Mouse (Mus musculus) kidney, embryonic 15.5 days (tissue): Measurements from ENCODE around the gene Tns4. TPM values are rescaled to one million over a fixed set of nuclear protein-coding genes. Genes with fewer than 3 reads are reported as not detected.
A peak's percentile ranks its signal among the peaks of the same experiment; 100 is the strongest.

Experiments
- ATAC-seq: fragments of 200-750 bp; cut with Nextera tagmentation; replicated peaks from 2 replicates; pipeline ENCODE4 v1.8.0; 2017; ENCODE audit warnings: moderate TSS enrichment; ENCODE audit not compliant: low FRiP score
- H3K27ac ChIP-seq: fragments of 300-500 bp; sonication (generic); 2 replicates; pipeline ENCODE4 v1.5.1; 2015; ENCODE audit warnings: mild to moderate bottlenecking, inconsistent platforms
- H3K27me3 ChIP-seq: fragments of 300-500 bp; sonication (generic); 2 replicates; pipeline ENCODE4 v1.6.1; 2015; ENCODE audit warnings: inconsistent platforms
- H3K36me3 ChIP-seq: fragments of 300-500 bp; sonication (generic); 2 replicates; pipeline ENCODE4 v1.6.1; 2015; ENCODE audit warnings: inconsistent platforms
- H3K4me1 ChIP-seq: fragments of 300-500 bp; sonication (generic); 2 replicates; pipeline ENCODE4 v1.6.1; 2015; ENCODE audit warnings: inconsistent platforms
- H3K4me2 ChIP-seq: fragments of 300-500 bp; sonication (generic); 2 replicates; pipeline ENCODE4 v1.6.1; 2015; ENCODE audit warnings: moderate library complexity, mild to moderate bottlenecking, inconsistent platforms
- H3K4me3 ChIP-seq: fragments of 300-500 bp; sonication (generic); replicated peaks from 2 replicates; pipeline ENCODE4 v1.5.1; 2015; ENCODE audit warnings: mild to moderate bottlenecking, inconsistent platforms
- H3K9ac ChIP-seq: fragments of 300-500 bp; sonication (generic); 2 replicates; pipeline ENCODE4 v1.6.1; 2015; ENCODE audit warnings: mild to moderate bottlenecking, inconsistent platforms
- H3K9me3 ChIP-seq: fragments of 300-500 bp; sonication (generic); replicated peaks from 2 replicates; pipeline ENCODE4 v1.6.1; 2016; ENCODE audit warnings: inconsistent platforms
- WGBS: fragments of 180-500 bp; shearing (Covaris S2); methylation state at CpG from one replicate; pipeline ENCODE4 v1.1.7; 2015; ENCODE audit warnings: mixed read lengths; 5-methylcytosine and 5-hydroxymethylcytosine counted together
- polyA plus RNA-seq: library from polyadenylated mRNA; unstranded; fragments of >200 nt; fragmentation: Nextera tagmentation; extraction: Ambion mirVana; gene quantifications from 2 replicates; pipeline ENCODE4 v1.2.1, GENCODE M21; 2015

Gene Tns4
- polyA plus RNA-seq, 1 experiment from 2014 or later = 0.29 TPM

DNA sequence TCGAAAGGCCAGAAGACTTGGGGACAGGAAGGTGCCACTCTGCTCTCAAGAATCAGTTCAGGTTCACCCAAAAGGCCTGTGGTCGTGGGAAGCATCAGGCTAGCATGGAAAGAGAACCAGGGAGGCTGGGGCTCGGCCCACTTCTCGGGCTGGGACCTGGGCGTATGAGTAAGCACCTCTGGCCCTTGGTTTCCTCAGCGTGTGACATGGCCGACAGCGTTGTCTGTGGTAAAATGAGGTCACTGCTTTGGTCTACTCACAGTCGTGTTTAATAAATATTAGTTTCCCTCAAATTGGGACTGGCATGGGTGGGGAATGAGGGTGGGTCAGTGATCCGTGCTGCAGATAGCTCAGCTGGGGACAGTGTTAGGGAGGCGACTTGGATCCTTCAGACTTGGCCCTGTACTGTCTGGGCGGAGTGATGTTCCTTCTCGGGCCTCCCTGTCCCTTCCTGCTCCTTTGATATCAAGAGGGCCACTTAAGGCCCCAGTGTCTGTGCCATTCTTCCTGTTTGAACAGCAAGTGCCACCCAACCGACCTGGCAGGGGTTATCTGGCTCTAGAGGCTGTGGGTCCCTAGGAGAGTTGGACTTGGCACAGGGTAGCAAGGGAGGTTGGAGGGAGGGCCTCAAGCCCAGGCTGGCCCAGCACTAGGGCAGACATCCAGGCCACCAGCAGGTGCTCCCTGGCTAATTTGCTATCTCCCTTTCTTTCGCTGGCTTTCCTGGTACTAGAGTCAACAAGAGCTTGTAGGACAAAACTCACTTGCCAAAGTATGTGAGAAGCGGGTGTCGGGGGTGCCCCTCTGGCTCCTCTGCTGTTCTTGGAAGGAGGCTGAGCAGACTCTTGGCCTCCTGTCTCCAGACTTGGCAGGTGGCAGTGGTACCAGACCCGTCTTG, 38.9 kb upstream of the Tns4 start:
- H3K4me2 ChIP-seq = no peak overlapping the region
- H3K9ac ChIP-seq = no peak overlapping the region
- 0 out of 2 replicates have a peak, but pooled peaks cover 4% of the 10 kb centered on the region for H3K27me3 ChIP-seq
- H3K9me3 ChIP-seq = no peaks in the 10 kb centered on the region
- H3K4me3 ChIP-seq = no peak overlapping the region
- peaks cover 54% of the 10 kb centered on the region for H3K4me1 ChIP-seq
- 81% methylated on average over 18 of the region's 18 CpGs for WGBS
- H3K27ac ChIP-seq = peak overlapping the region; percentile 85; the same call in 1 of the 2 replicates
- ATAC-seq = no peak
- H3K36me3 ChIP-seq = no peaks in the 10 kb centered on the region

DNA sequence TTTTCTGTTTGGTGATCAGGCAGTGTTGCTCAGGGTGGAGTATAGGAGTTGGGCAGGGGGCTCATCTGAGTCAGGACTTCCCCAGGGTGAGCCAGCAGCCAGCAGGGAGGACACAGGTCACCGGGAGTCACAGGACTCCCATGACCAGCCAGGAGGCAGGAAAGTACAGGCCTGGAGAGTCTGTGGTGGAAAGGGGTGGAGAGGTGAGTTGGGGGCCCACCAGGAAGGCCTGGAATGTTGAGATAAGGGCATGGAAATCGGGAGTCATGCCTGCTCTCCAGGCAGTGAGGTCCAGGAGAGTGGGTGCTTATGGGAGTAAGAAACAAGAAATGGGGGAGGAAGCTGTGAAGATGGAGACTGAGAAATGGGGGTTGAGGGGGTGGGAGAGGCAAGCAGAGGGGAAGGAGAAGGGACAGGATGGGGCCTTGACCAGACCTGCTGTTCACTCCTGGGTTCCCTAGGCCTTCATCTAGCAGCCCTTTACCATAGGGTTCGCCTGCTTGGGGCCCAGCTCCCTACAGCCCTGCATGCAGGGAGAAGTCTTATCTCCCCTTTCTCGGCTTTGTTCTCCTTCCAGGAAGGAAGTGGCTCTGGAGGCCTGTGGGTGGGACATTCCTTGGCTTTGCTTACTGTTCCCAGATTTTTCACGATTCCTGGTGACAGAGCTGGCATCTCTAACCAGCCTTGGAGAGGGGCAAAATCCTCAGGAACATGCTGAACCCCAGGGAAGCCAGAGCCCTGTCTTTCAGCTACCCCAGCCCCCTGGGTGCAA, 37.6 kb upstream of the Tns4 start:
- peak overlapping the region; percentile 12; the same call in 1 of the 2 replicates for H3K9ac ChIP-seq
- H3K4me2 ChIP-seq = peak overlapping the region; percentile 25; the same call in 1 of the 2 replicates
- no peaks in the 10 kb centered on the region for H3K36me3 ChIP-seq
- H3K9me3 ChIP-seq = no peaks in the 10 kb centered on the region
- peak overlapping the region; percentile 85 for H3K27ac ChIP-seq
- 0 out of 2 replicates have a peak, but pooled peaks have one; percentile 40 for ATAC-seq
- H3K4me1 ChIP-seq = peaks cover 41% of the 10 kb centered on the region
- 29% methylated on average over 5 of the region's 5 CpGs for WGBS
- 0 out of 2 replicates have a peak, but pooled peaks cover 4% of the 10 kb centered on the region for H3K27me3 ChIP-seq
- H3K4me3 ChIP-seq = no peak overlapping the region

DNA sequence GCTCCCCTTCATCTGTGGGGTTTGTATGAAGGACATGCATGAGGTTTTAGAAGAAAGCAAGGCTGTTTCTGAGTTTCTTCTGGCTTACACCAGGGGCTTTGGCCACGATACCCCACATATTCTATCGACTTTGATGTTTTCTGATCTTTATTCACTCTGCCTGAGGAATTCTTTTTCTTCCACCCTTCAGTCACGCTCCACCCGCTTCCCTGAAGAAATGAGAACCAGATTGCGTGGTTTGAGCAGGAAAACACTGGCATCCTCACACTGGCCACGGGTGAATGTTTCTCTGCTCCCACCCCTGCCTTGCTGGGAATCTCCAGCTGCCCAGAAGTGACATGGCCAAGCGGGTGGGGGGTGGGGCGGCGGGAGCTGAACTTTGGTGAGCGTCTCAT, 35.5 kb upstream of the Tns4 start:
- 39% methylated on average over 10 of the region's 10 CpGs for WGBS
- ATAC-seq = no peak

DNA sequence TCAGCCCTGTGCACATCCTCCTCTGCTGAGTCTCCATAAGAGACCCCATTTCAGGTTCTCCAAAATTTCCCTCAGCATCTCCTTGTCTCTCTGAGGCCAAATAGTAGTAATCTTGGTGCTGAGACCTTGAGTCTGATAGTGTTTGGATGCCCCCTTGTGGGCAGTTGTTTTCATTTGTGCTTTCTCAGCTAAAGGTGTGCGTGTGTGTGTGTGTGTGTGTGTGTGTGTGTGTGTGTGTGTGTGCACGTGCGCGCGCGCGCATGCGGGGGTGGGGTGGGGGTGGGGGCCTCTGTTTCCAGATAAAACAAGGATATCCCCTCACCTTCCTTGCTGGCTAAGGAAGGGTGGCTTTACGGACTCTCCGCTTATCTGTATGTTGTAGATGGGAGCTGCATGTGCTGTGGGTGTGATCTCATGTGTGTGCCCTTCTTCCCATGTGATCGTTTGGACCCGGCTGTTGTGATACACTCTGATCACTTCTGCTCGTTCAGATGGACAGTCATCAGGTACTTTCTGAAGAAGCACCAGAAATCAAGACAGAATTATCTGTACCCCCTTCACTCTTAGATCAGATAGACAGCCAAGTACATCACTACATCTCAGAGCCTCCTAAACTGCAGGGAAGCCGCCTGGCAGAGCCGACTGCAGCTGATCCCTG, 35.0 kb upstream of the Tns4 start:
- no peak for ATAC-seq
- Histone ChIP-seq H3K36me3 (no peaks in the 10 kb centered on the region), H3K27me3 (no peaks in the 10 kb centered on the region), H3K4me1 (peaks cover 49% of the 10 kb centered on the region), H3K9ac (no peak overlapping the region), H3K27ac (peak overlapping the region; percentile 46), H3K4me3 (no peak overlapping the region), H3K9me3 (no peaks in the 10 kb centered on the region), H3K4me2 (no peak overlapping the region)
- 51% methylated on average over 15 of the region's 15 CpGs for WGBS

More for the DNA sequence above, 35.5 kb upstream of the Tns4 start:
- H3K36me3 ChIP-seq = no peaks in the 10 kb centered on the region
- H3K4me2 ChIP-seq = no peak overlapping the region; the same call in 1 of the 2 replicates
- no peak overlapping the region for H3K4me3 ChIP-seq
- no peaks in the 10 kb centered on the region for H3K27me3 ChIP-seq
- H3K27ac ChIP-seq = peak overlapping the region; percentile 46
- no peaks in the 10 kb centered on the region for H3K9me3 ChIP-seq
- peaks cover 49% of the 10 kb centered on the region for H3K4me1 ChIP-seq
- no peak overlapping the region for H3K9ac ChIP-seq

DNA sequence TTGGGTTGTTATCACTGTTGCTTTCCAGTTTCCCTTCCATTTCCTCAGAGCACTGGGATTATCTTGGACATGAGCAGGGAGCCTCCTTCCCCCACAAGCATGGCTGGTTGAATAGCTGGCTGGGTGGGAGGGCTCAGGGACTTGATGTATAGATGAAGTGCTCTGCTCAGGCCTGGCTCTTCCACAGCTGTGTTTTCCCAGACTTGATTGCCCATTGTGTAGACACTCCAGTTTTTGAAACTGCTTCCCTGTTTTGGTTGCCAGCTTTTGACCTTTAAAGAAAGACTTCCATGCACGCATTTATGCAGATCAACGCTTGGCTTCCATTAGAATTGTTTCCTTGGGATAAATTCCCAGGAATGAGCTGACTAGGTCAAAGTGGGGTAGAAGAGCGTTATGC, 33.6 kb upstream of the Tns4 start:
- H3K27ac ChIP-seq = no peak overlapping the region; the same call in 1 of the 2 replicates
- no peaks in the 10 kb centered on the region for H3K27me3 ChIP-seq
- H3K9ac ChIP-seq = no peak overlapping the region
- H3K4me3 ChIP-seq = no peak overlapping the region
- WGBS = 65% methylated on average over 3 of the region's 3 CpGs
- H3K4me2 ChIP-seq = no peak overlapping the region
- peaks cover 43% of the 10 kb centered on the region for H3K4me1 ChIP-seq
- H3K36me3 ChIP-seq = no peaks in the 10 kb centered on the region
- 0 out of 2 replicates have a peak, but pooled peaks cover 4% of the 10 kb centered on the region for H3K9me3 ChIP-seq
- no peak for ATAC-seq

DNA sequence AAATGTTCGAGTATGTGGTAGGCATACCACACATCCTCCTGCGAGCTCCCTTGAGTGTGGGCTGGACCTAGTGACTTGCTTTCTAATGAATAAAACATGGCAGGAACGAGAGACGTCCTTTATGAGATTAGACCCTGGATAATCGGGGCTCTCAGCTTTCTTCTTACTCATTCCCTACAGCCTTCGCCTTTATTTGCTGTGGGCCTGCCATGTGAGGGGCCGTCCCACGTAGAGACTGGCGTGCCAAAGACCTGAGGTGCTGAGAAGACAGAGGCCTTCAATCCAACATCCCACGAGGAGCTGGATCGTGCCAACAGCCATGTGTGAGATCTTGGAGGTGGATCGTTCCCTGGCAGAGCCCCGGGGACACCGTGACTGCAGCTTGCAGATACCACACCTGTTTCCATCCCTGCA, 32.1 kb upstream of the Tns4 start:
- no peak for ATAC-seq
- no peaks in the 10 kb centered on the region for H3K36me3 ChIP-seq
- no peak overlapping the region for H3K9ac ChIP-seq
- WGBS = 64% methylated on average over 14 of the region's 14 CpGs
- no peak overlapping the region for H3K4me2 ChIP-seq
- no peak overlapping the region; the same call in 1 of the 2 replicates for H3K27ac ChIP-seq
- 0 out of 2 replicates have a peak, but pooled peaks cover 4% of the 10 kb centered on the region for H3K9me3 ChIP-seq
- H3K4me3 ChIP-seq = no peak overlapping the region
- peaks cover 28% of the 10 kb centered on the region for H3K4me1 ChIP-seq
- H3K27me3 ChIP-seq = no peaks in the 10 kb centered on the region

DNA sequence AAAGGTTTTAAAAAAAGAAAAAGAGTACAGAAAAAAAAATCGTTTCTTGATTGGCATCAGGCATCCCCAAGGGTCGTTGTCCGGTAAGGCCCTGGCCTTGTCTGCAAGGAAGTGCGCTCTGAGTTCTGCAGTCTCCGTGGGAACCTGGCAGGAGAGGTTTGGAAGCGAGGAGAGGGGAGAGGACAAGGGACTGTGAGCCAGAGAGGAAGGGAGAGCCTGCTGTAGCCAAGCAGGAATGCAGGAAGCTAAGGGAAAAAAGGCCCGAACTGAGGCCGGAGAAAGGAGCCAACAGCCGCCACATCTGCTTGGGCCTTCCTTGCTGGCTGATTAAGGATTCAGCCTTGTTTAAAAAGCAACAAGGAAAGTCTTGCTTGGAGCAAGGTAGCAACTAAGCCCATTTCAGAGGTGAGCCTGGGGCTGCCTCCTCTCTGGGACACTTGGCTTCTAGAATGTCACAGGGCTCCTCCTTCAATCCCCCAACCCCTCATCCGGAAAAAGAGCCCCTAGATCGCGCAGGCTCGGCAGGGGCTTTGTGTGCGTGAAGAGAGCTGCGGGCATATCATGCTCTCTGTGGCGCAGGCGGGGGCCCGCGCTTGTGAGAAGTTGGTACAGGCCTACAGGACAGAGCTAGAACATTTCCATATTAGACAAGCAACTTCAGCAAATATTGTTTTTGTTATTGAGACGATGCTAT, 31.6 kb upstream of the Tns4 start:
- Histone ChIP-seq H3K9ac (no peak overlapping the region), H3K4me3 (no peak overlapping the region), H3K27ac (peak overlapping the region; percentile 56), H3K4me2 (no peak overlapping the region), H3K36me3 (no peaks in the 10 kb centered on the region), H3K27me3 (no peaks in the 10 kb centered on the region), H3K9me3 (0 out of 2 replicates have a peak, but pooled peaks cover 4% of the 10 kb centered on the region), H3K4me1 (peaks cover 24% of the 10 kb centered on the region)
- ATAC-seq = no peak
- WGBS = 48% methylated on average over 20 of the region's 20 CpGs

DNA sequence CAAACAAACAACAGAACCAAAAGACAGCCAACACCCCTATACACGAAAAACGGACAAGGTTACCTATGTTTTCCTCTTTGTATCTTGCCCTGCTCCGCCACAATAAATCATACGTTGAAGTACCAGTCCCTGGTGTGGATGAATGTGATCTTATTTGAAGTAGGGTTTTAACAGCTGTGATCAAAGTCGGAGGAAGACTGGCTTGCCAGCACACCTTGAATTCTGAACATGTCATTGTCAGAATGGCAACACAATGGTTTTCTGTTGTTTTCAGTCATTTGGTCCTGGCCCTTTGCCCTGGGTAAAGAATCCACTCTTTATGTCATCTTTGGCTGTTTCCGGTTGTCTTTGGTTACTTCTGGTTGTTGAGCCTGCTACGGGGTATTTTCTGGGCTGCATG, 29.9 kb upstream of the Tns4 start:
- no peak overlapping the region for H3K27ac ChIP-seq
- H3K4me3 ChIP-seq = no peak overlapping the region
- 81% methylated on average over 7 of the region's 7 CpGs for WGBS
- no peaks in the 10 kb centered on the region for H3K27me3 ChIP-seq
- no peak overlapping the region for H3K9ac ChIP-seq
- H3K4me2 ChIP-seq = no peak overlapping the region
- no peaks in the 10 kb centered on the region for H3K36me3 ChIP-seq
- ATAC-seq = no peak
- peaks cover 13% of the 10 kb centered on the region for H3K4me1 ChIP-seq
- 0 out of 2 replicates have a peak, but pooled peaks cover 4% of the 10 kb centered on the region for H3K9me3 ChIP-seq

DNA sequence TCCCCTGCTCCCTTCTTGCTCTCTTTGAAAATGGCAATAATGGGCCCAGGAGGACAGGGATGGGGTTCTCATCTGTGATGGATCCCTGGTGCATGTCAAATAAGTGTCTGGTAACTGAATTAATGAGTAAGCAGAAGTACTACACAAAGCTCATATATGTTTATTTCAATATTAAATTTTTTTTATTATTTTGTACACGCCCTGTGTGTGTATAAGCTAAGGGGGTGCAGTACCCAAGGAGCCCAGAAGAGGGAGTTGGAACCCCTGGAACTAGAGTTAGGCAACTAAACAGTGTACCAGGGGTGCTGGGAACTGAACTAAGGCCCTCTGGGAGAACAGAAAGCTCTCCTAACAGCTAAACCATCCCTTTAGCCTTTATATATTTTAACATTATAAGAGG, 29.3 kb upstream of the Tns4 start:
- Histone ChIP-seq H3K4me1 (peaks cover 16% of the 10 kb centered on the region), H3K4me3 (no peak overlapping the region), H3K9me3 (0 out of 2 replicates have a peak, but pooled peaks cover 4% of the 10 kb centered on the region), H3K36me3 (no peaks in the 10 kb centered on the region), H3K27ac (no peak overlapping the region), H3K9ac (no peak overlapping the region), H3K4me2 (no peak overlapping the region), H3K27me3 (no peaks in the 10 kb centered on the region)
- ATAC-seq = no peak
- 92% methylated on average over 1 of the region's 1 CpGs for WGBS

DNA sequence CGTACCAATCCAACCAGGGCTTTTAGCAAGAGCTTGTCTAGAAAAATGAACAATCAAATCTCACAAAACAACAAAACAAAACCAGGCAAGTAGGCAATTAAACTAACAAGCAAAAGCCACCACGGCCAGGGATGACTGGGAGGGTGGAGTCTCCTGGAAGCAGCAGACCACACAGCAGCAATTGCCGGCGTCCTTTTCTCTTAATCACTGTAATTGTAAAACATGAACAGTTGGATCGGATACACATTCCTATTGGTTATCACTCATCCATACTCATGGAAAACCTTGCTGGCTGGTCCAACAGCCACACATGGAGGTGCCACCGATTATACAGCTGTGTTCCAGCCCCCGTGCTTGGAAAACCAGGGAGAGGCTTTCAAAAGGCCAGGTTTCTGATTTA, 28.8 kb upstream of the Tns4 start:
- no peak for ATAC-seq
- Histone ChIP-seq H3K36me3 (no peaks in the 10 kb centered on the region), H3K9ac (no peak overlapping the region), H3K4me3 (no peak overlapping the region), H3K9me3 (0 out of 2 replicates have a peak, but pooled peaks cover 4% of the 10 kb centered on the region), H3K27me3 (no peaks in the 10 kb centered on the region), H3K27ac (no peak overlapping the region), H3K4me2 (no peak overlapping the region), H3K4me1 (peaks cover 21% of the 10 kb centered on the region)
- WGBS = 82% methylated on average over 7 of the region's 7 CpGs

DNA sequence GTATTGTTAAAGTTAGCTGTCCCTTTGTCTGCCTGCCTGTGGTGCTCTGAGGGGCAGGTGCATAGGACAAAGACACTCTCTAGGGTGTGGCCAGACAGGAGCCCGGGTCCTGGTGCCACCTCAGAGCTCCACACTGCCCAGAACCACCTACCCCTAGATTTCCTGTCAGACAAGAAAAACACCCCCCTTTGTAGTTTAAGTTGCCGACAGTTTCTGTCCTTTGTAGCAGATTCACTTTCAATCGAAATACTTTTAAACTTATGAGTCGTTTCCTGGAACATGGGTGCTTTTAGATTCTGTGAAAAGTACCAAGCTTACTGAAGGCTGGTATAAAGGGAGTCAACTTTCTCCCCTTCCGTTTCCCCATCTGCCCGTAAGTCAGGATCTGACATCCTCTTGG, 26.8 kb upstream of the Tns4 start:
- Histone ChIP-seq H3K9ac (no peak overlapping the region), H3K4me2 (no peak overlapping the region), H3K9me3 (0 out of 2 replicates have a peak, but pooled peaks cover 4% of the 10 kb centered on the region), H3K36me3 (no peaks in the 10 kb centered on the region), H3K27ac (no peak overlapping the region), H3K4me1 (peaks cover 23% of the 10 kb centered on the region), H3K4me3 (no peak overlapping the region), H3K27me3 (no peaks in the 10 kb centered on the region)
- no peak for ATAC-seq
- 79% methylated on average over 6 of the region's 6 CpGs for WGBS
